Mouse (Mus musculus) myocyte (in vitro differentiated cells): Measurements from ENCODE around the gene Olfr521.

Experiments used
- MYOG ChIP-seq, 3 experiments: IDR thresholded peaks; one replicate each; pipeline ENCODE4 v1.6.1; 2011; ENCODE audit warnings: control low read depth in 2 of 3, low read depth in 2 of 3, mild to moderate bottlenecking in 2 of 3; ENCODE audit not compliant: insufficient read length in 2 of 3, control insufficient read depth in 1 of 3, insufficient read depth in 1 of 3
- USF1 ChIP-seq: IDR thresholded peaks from one replicate; pipeline ENCODE4 v1.6.1; 2011; ENCODE audit warnings: low read depth, mild to moderate bottlenecking, control low read depth, moderate library complexity

GRCm38 (mm10) chr7:99811661-99812060 lies 48.4 kb downstream of the Olfr521 start:
- TF ChIP-seq MYOG (IDR thresholded peaks at IDR 0.05; ENCODE audit: control insufficient read depth in 1 of 3, insufficient read depth in 1 of 3, insufficient read length in 2 of 3, low read depth in 2 of 3) (no peak), USF1 (no peak)
